8 mouse cellular contexts compared by ENCODE assay signal in genomic region chr10:84392027-84392722, GRCm38 (mm10). TPM values are rescaled to one million over a fixed set of nuclear protein-coding genes. Genes with fewer than 3 reads are reported as not detected.
DNase-seq lines count a peak whose midpoint lies in the region; ATAC-seq lines count a peak whose summit lies in the region.

No protein-coding gene starts in this region.

- DNase-seq in cerebellum, postnatal 10 days, result peak; percentile 65 to 67
- no peak for DNase-seq in cerebellum, adult 9-10 months
- DNase-seq in urinary bladder, postnatal 14 days (ENCODE audit: low spot score), result peak; percentile 28
- DNase-seq in urinary bladder, postnatal 25 days (ENCODE audit: low spot score), result no peak
- DNase-seq in adrenal gland, adult 8-10 months, result no peak
- DNase-seq in spleen, postnatal 4 days (ENCODE audit: low spot score in 2 of 2), result no peak

- H3K4me3 ChIP-seq in limb, embryonic 12.5 days (replicated peaks), result 0 out of 2 replicates have a peak overlapping the region, but pooled peaks have one; percentile 11
- H3K4me3 ChIP-seq in neural tube, embryonic 13.5 days, result no peak overlapping the region

- H3K9me3 ChIP-seq in limb, embryonic 12.5 days, result no peaks in the 10 kb centered on the region
- no peaks in the 10 kb centered on the region for H3K9me3 ChIP-seq in neural tube, embryonic 13.5 days

- WGBS in limb, embryonic 12.5 days, result 16% methylated on average over 14 of the region's 14 CpGs
- 20% methylated on average over 14 of the region's 14 CpGs for WGBS in neural tube, embryonic 13.5 days

- no peaks in the 10 kb centered on the region for H3K27me3 ChIP-seq in limb, embryonic 12.5 days
- H3K27me3 ChIP-seq in neural tube, embryonic 13.5 days, result no peaks in the 10 kb centered on the region

- H3K4me1 ChIP-seq in limb, embryonic 12.5 days (replicated peaks), result peaks cover 37% of the 10 kb centered on the region
- peaks cover 68% of the 10 kb centered on the region for H3K4me1 ChIP-seq in neural tube, embryonic 13.5 days (replicated peaks)

- peaks cover 22% of the 10 kb centered on the region for H3K36me3 ChIP-seq in limb, embryonic 12.5 days
- H3K36me3 ChIP-seq in neural tube, embryonic 13.5 days, result peaks cover 14% of the 10 kb centered on the region; the same call in 1 of the 2 replicates

- 0 out of 2 replicates have a peak, but pooled peaks have one; percentile 29 for ATAC-seq in limb, embryonic 12.5 days (ENCODE audit: insufficient number of reproducible peaks, insufficient read depth, low FRiP score, low TSS enrichment, low read depth)
- no peak for ATAC-seq in neural tube, embryonic 13.5 days (ENCODE audit: low read depth)

- no peak overlapping the region; the same call in 1 of the 2 replicates for H3K9ac ChIP-seq in limb, embryonic 12.5 days (replicated peaks)
- peak overlapping the region; percentile 34; the same call in 1 of the 2 replicates for H3K9ac ChIP-seq in neural tube, embryonic 13.5 days

- peak overlapping the region; percentile 30; the same call in 1 of the 2 replicates for H3K27ac ChIP-seq in limb, embryonic 12.5 days
- H3K27ac ChIP-seq in neural tube, embryonic 13.5 days (replicated peaks), result peak overlapping the region; percentile 70

- H3K4me2 ChIP-seq in limb, embryonic 12.5 days, result peak overlapping the region; percentile 45
- H3K4me2 ChIP-seq in neural tube, embryonic 13.5 days, result peak overlapping the region; percentile 32; the same call in 1 of the 2 replicates

RNA-seq across cellular contexts. Expression of gene Nuak1, which starts 48.2 kb away (rescaled TPM):
- 2.6 and 3.3 TPM in 2 replicates for polyA plus RNA-seq in limb, embryonic 12.5 days (2016; fragmentation: Nextera tagmentation; extraction: Ambion mirVana)
- polyA plus RNA-seq in neural tube, embryonic 13.5 days (2015; fragmentation: Nextera tagmentation; extraction: Ambion mirVana), result 5.4 and 5.7 TPM in 2 replicates
- 10 to 100 TPM; 10.1 to 13.6 (median 12.1) TPM for total RNA-seq in adrenal gland, adult 8-10 months (2022)

Comparison
In these comparisons a context has a peak if more than half of its experiments do, and no peak if none do; other contexts are left out.
1. DNase-seq: peak in cerebellum, postnatal 10 days (2 of 2) and urinary bladder, postnatal 14 days (single experiment); none in cerebellum, adult 9-10 months (single experiment), urinary bladder, postnatal 25 days (single experiment), adrenal gland, adult 8-10 months (single experiment) and spleen, postnatal 4 days (0 of 2).